Mouse (Mus musculus) cortical plate, adult 2 months (tissue): Measurements from ENCODE around the gene Elk3.

Source experiments
- CTCF ChIP-seq: fragments of 200-500 bp; IDR thresholded peaks from 2 replicates; pipeline ENCODE4 v1.5.1; 2011; ENCODE audit warnings: mild to moderate bottlenecking, control low read depth, low read length; ENCODE audit not compliant: insufficient read depth; ENCODE audit errors: extremely low read depth
- POLR2A ChIP-seq: fragments of 200-500 bp; IDR thresholded peaks from 2 replicates; pipeline ENCODE4 v1.6.1; 2011; ENCODE audit warnings: mild to moderate bottlenecking, low read length, control low read depth; ENCODE audit not compliant: insufficient read depth; ENCODE audit errors: extremely low read depth

- TF ChIP-seq POLR2A: no peak
- no peak for TF ChIP-seq CTCF
Measured at GRCm38 (mm10) chr10:93335828-93336461, 25.0 kb upstream of the Elk3 start.
